Mouse (Mus musculus) E14TG2a.4 (cell line): ENCODE data around the gene Susd3.

Source experiments
- CTCF ChIP-seq: conservative IDR thresholded peaks from 2 replicates; pipeline ENCODE4 v1.5.1; 2014; ENCODE audit warnings: low read length
- NANOG ChIP-seq: IDR thresholded peaks from 2 replicates; pipeline ENCODE4 v1.6.1; 2014; ENCODE audit warnings: borderline replicate concordance, low read length, mixed read lengths

DNA sequence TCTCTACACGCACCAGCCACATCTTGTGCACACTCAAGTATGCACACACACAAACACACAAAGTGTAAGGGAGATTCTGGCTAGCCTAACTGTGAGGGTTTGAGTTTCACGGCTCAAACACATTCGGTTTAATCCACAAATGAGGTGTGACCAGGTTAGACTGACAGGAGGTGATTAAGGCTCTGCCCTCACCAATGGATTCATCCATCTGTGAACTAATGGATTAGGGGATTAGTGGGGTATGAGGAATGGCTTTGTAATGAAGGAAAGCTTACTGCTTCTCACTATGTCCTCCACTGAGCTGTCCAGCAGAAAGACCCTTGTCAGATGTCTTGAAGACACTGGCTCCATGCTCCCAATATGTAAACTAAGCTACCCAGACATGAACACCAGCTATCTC, 29.9 kb downstream of the Susd3 start:
- TF ChIP-seq CTCF (no peak), NANOG (no peak)
